Mouse (Mus musculus) midbrain, embryonic 13.5 days (tissue): Measurements from ENCODE around the gene Urgcp. TPM values are rescaled to one million over a fixed set of nuclear protein-coding genes. Genes with fewer than 3 reads are reported as not detected.

Experiments
- ATAC-seq: fragments of 200-750 bp; cut with Nextera tagmentation; 2 replicates; pipeline ENCODE4 v1.8.0; 2017; ENCODE audit warnings: mild to moderate bottlenecking, moderate TSS enrichment, moderate library complexity
- H3K27ac ChIP-seq: fragments of 300-500 bp; sonication (generic); 2 replicates; pipeline ENCODE4 v1.5.1; 2015; ENCODE audit warnings: inconsistent platforms, mild to moderate bottlenecking, moderate library complexity
- H3K27me3 ChIP-seq: fragments of 300-500 bp; sonication (generic); 2 replicates; pipeline ENCODE4 v1.6.1; 2015; ENCODE audit warnings: mild to moderate bottlenecking, inconsistent platforms
- H3K36me3 ChIP-seq: fragments of 300-500 bp; sonication (generic); 2 replicates; pipeline ENCODE4 v1.6.1; 2015; ENCODE audit warnings: mild to moderate bottlenecking, inconsistent platforms
- H3K4me1 ChIP-seq: fragments of 300-500 bp; sonication (generic); replicated peaks from 2 replicates; pipeline ENCODE4 v1.6.1; 2015; ENCODE audit warnings: inconsistent platforms
- H3K4me2 ChIP-seq: fragments of 300-500 bp; sonication (generic); replicated peaks from 2 replicates; pipeline ENCODE4 v1.6.1; 2015; ENCODE audit warnings: moderate library complexity, mild to moderate bottlenecking, inconsistent platforms
- H3K4me3 ChIP-seq: fragments of 300-500 bp; sonication (generic); replicated peaks from 2 replicates; pipeline ENCODE4 v1.5.1; 2015; ENCODE audit warnings: mild to moderate bottlenecking, inconsistent platforms
- H3K9ac ChIP-seq: fragments of 300-500 bp; sonication (generic); replicated peaks from 2 replicates; pipeline ENCODE4 v1.6.1; 2015; ENCODE audit warnings: mild to moderate bottlenecking, inconsistent platforms
- H3K9me3 ChIP-seq: fragments of 300-500 bp; sonication (generic); 2 replicates; pipeline ENCODE4 v1.6.1; 2016; ENCODE audit warnings: mild to moderate bottlenecking, inconsistent platforms
- WGBS: fragments of 180-500 bp; shearing (Covaris S2); methylation state at CpG from one replicate; pipeline ENCODE4 v1.1.7; 2015; 5-methylcytosine and 5-hydroxymethylcytosine counted together
- polyA plus RNA-seq: library from polyadenylated mRNA; unstranded; fragments of >200 nt; fragmentation: Nextera tagmentation; extraction: Ambion mirVana; gene quantifications from 2 replicates; pipeline ENCODE4 v1.2.1, GENCODE M21; 2015

Gene Urgcp
- polyA plus RNA-seq, 1 experiment from 2014 or later, result 26.5 TPM

GRCm38 (mm10) chr11:5734323-5734722 lies 27.9 kb downstream of the Urgcp start:
- H3K27me3 ChIP-seq, result no peaks in the 10 kb centered on the region
- no peak overlapping the region for H3K4me2 ChIP-seq
- no peaks in the 10 kb centered on the region for H3K9me3 ChIP-seq
- no peaks in the 10 kb centered on the region for H3K36me3 ChIP-seq
- H3K4me1 ChIP-seq, result peaks cover 10% of the 10 kb centered on the region; the same call in 1 of the 2 replicates
- H3K4me3 ChIP-seq, result no peak overlapping the region
- ATAC-seq, result no peak
- no peak overlapping the region for H3K27ac ChIP-seq
- no peak overlapping the region for H3K9ac ChIP-seq
- 92% methylated on average over 4 of the region's 4 CpGs for WGBS

- no peak for ATAC-seq
- H3K4me3 ChIP-seq, result no peak overlapping the region
- H3K4me2 ChIP-seq, result no peak overlapping the region
- H3K27me3 ChIP-seq, result no peaks in the 10 kb centered on the region
- peak overlapping the region; percentile 47; the same call in 1 of the 2 replicates for H3K27ac ChIP-seq
- no peaks in the 10 kb centered on the region for H3K9me3 ChIP-seq
- peaks cover 10% of the 10 kb centered on the region; the same call in 1 of the 2 replicates for H3K4me1 ChIP-seq
- peak overlapping the region; percentile 41 for H3K9ac ChIP-seq
- WGBS, result 64% methylated on average over 5 of the region's 5 CpGs
- no peaks in the 10 kb centered on the region for H3K36me3 ChIP-seq
Measured at GRCm38 (mm10) chr11:5732401-5732800, 29.8 kb downstream of the Urgcp start.

GRCm38 (mm10) chr11:5729582-5729981 lies 32.6 kb downstream of the Urgcp start:
- H3K27ac ChIP-seq, result no peak overlapping the region
- no peaks in the 10 kb centered on the region for H3K9me3 ChIP-seq
- H3K9ac ChIP-seq, result no peak overlapping the region
- H3K27me3 ChIP-seq, result no peaks in the 10 kb centered on the region
- H3K36me3 ChIP-seq, result peaks cover 5% of the 10 kb centered on the region; the same call in 1 of the 2 replicates
- H3K4me2 ChIP-seq, result no peak overlapping the region
- H3K4me3 ChIP-seq, result no peak overlapping the region
- peaks cover 10% of the 10 kb centered on the region; the same call in 1 of the 2 replicates for H3K4me1 ChIP-seq
- no peak for ATAC-seq
- WGBS, result 94% methylated on average over 9 of the region's 9 CpGs

DNA sequence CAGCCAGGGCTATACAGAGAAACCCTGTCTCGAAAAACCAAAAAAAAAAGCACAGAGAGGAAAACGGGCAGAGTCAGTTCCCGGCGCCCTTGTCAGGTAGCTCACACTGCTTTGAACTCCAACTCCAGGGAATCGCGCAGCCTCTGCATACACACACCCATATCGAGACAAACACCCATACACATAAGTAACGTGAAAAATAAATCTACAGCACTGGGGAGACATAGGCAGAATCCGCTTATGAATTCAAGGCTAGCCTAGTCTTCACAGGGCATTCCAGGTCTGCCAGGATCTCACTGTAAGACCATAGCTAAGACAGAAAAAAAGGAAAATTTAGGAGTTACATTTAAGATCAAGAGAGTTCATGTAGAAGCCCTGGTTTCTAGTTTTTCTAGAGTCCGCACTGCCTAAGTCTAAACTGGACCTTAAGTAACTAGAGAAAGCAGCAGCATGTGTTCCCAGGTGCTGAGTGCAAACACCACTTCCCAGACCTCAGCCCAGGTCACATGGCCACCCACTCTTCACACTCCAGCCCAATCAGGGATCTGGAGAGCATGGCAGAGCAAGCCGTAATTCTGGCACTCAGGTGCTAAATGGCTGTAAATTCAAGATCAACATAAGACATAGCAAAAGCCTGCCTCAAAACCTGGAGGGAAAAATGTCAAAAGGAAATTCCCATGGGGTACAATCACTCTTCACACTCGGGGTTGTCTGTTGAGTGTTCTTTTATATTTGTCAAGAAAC lies 43.4 kb downstream of the Urgcp start:
- H3K4me2 ChIP-seq, result no peak overlapping the region

DNA sequence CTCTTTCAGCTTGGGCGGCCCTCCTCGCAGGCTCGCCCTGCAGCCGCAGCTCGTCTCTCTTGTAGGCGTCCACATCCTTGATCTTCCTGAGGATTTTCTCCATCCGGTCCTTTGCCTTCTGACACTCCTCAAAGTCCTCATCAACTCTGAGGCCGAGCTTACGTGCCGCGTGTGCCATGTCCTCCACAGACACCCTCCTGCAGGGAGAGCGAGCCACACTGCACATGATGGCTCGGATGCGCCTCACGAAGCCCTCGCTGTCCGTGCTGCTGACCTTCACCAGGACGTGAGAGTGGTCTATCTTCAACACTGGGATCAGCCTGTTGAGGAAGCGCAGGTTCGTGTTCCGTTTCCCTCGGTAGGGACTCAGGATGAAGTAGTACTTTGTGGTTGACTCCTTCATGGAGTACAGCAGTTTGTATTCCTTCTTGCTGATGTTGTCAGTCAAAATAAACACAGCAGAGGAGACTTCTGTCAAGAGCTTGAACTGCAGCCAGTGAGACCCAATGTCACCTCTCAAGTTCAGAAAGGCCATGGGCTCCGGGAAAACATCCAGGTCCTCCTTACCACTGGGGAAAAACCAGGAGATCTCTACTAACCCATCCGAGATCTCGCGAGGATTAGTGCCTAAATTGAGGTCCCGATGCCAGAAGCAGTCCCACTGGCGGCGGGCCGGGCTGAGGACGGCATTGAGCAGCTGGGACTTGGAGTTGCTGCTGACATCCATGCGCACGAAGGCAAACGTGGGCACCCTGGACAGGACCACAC lies 45.1 kb downstream of the Urgcp start:
- 93% methylated on average over 34 of the region's 34 CpGs for WGBS
- Histone ChIP-seq H3K9me3 (no peaks in the 10 kb centered on the region), H3K27me3 (no peaks in the 10 kb centered on the region), H3K36me3 (peaks cover 50% of the 10 kb centered on the region), H3K9ac (no peak overlapping the region), H3K4me1 (no peaks in the 10 kb centered on the region), H3K4me2 (no peak overlapping the region), H3K27ac (no peak overlapping the region), H3K4me3 (no peak overlapping the region)
- no peak for ATAC-seq

More for the DNA sequence above, 43.4 kb downstream of the Urgcp start:
- WGBS, result 94% methylated on average over 12 of the region's 12 CpGs
- Histone ChIP-seq H3K27me3 (no peaks in the 10 kb centered on the region), H3K4me3 (no peak overlapping the region), H3K36me3 (peaks cover 51% of the 10 kb centered on the region), H3K27ac (no peak overlapping the region), H3K9me3 (no peaks in the 10 kb centered on the region), H3K4me1 (no peaks in the 10 kb centered on the region), H3K9ac (no peak overlapping the region)
- ATAC-seq, result no peak

GRCm38 (mm10) chr11:5716246-5716645 lies 45.9 kb downstream of the Urgcp start:
- H3K4me3 ChIP-seq, result no peak overlapping the region
- H3K9me3 ChIP-seq, result no peaks in the 10 kb centered on the region
- ATAC-seq, result no peak
- no peak overlapping the region for H3K9ac ChIP-seq
- H3K27me3 ChIP-seq, result no peaks in the 10 kb centered on the region
- H3K4me1 ChIP-seq, result no peaks in the 10 kb centered on the region
- 90% methylated on average over 11 of the region's 11 CpGs for WGBS
- H3K27ac ChIP-seq, result no peak overlapping the region
- H3K36me3 ChIP-seq, result peaks cover 48% of the 10 kb centered on the region
- H3K4me2 ChIP-seq, result no peak overlapping the region

DNA sequence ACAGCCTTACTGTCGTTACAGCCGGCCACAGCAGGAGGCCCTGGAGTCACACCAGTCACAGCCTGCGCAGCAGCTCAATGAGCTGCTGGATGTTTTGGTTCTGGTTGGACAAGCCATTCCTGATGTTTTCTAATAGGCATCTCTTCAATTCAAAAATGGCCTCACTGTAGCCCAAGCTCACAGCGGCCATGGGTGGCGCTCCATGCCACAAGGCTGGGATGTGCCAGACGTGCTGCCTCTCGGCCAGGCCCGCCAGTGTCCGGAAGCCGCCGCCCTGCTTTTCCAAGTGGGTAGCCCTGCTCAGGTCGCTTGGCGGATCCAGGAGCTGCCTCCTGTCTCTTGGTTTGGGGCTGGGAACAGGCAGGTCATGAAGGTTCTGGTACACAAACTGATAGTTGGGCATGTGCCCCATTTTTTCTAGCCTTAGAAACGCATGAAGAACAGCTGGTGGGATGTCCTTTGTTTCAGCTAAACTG lies 46.5 kb downstream of the Urgcp start, which contains the start of gene Mrps24:
Gene Mrps24, minus strand, starts transcription at position 51 of the 476 bp plus-strand sequence.
- no peaks in the 10 kb centered on the region for H3K4me1 ChIP-seq
- ATAC-seq, result no peak
- no peaks in the 10 kb centered on the region for H3K9me3 ChIP-seq
- H3K9ac ChIP-seq, result no peak within 1 kb of the TSS
- no peak within 1 kb of the TSS for H3K27ac ChIP-seq
- peaks cover 48% of the 10 kb centered on the region for H3K36me3 ChIP-seq
- H3K4me2 ChIP-seq, result no peak within 1 kb of the TSS
- WGBS, result 86% methylated on average over 14 of the region's 14 CpGs
- no peaks in the 10 kb centered on the region for H3K27me3 ChIP-seq
- H3K4me3 ChIP-seq, result no peak within 1 kb of the TSS

DNA sequence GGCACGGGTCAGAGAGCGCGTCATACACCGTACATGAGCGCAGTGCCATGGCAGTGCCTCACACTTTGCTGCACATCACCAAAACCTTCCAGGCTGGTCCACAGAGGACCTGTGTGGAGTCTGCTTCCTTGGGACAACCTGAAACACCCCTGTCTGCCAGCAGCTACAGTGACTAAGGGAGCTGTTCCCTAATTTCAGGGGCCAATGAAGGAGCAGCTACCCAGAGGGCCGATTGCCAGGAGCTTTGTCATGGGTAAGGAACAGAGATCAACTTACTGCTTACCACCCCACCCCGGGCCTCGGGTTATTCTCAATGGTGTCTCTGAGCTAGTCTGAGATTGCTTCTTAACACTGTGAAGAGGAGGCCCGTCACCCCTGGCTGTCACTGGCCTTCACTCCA lies 47.0 kb downstream of the Urgcp start:
- Histone ChIP-seq H3K9me3 (no peaks in the 10 kb centered on the region), H3K27ac (no peak overlapping the region), H3K4me3 (no peak overlapping the region), H3K4me2 (no peak overlapping the region), H3K36me3 (peaks cover 48% of the 10 kb centered on the region), H3K4me1 (no peaks in the 10 kb centered on the region), H3K27me3 (no peaks in the 10 kb centered on the region), H3K9ac (no peak overlapping the region)
- no peak for ATAC-seq
- 90% methylated on average over 9 of the region's 9 CpGs for WGBS

DNA sequence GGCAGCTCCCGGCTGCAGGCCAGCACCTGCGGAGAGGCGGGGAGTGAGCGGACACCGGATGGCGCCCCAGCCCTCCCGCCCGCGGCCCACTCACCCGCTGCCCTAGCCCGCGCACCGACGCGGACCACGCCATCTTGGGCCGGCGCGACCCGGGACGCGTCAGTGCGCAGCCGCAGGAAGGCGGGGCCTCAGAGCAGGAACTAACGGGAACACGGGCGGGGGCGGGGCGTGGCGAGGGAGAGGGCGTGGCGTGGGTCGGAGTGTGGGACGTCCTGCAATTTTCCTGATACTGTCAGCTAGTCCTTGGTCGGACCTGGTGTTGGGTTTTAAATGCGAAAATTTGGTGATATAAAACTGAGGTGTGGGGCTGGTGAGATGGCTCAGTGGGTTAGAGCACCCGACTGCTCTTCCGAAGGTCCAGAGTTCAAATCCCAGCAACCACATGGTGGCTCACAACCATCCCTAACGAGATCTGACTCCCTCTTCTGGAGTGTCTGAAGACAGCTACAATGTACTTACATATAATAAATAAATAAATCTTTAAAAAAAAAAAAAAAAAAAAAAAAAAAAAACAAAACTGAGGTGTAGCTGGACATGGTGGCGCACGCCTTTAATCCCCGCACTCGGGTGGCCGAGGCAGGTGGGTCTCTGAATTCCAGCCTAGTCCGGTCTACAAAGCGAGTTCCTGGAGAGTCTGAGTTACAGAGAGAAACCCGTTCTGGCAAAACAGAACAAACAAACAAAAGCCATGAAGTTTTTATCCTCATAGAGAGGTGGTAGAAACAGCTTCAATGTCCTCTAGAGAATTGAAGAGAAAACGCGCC lies 54.4 kb downstream of the Urgcp start:
- Histone ChIP-seq H3K27ac (peak overlapping the region; percentile 74), H3K27me3 (no peaks in the 10 kb centered on the region), H3K4me1 (peaks cover 15% of the 10 kb centered on the region), H3K36me3 (peaks cover 23% of the 10 kb centered on the region), H3K4me3 (peak overlapping the region; percentile 94), H3K9ac (peak overlapping the region; percentile 93), H3K9me3 (no peaks in the 10 kb centered on the region), H3K4me2 (peak overlapping the region; percentile 70)
- peak; percentile 97 for ATAC-seq
- 19% methylated on average over 48 of the region's 50 CpGs for WGBS

DNA sequence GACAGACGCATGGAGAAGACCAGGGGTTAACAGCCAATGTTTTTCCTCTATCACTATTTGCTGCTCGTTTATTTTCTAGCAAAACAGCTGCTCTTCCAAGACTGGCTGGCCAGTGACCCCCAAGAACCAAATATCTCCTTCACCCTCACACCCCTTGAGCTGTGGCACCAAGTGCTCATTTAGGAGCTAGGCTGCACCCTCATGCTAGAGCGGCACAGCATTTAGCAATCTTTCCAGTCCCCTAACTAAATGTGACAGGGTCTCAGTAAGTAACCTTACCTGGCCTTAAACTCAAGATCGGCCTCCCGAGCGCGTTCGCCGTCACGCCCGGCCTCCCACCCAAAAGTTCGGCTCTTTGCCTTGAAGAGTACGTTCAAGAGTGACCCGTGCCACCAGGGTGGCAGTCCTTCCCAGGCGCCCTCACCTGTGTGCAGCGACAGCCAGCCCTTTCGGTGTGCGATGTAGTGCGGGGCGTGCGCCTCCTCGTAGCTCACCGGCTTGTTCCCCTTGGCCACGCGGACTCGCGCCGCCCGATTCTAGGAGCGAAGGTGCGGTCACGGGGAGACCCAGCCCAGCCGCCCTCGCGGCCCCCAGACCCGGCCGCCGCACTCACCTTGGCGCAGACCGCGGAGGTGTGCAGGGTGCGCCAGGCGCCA lies 55.2 kb downstream of the Urgcp start:
- Histone ChIP-seq H3K27me3 (no peaks in the 10 kb centered on the region), H3K36me3 (peaks cover 25% of the 10 kb centered on the region), H3K9me3 (no peaks in the 10 kb centered on the region), H3K4me3 (peak overlapping the region; percentile 94), H3K4me2 (peak overlapping the region; percentile 70), H3K27ac (peak overlapping the region; percentile 74), H3K9ac (peak overlapping the region; percentile 93), H3K4me1 (peaks cover 15% of the 10 kb centered on the region)
- ATAC-seq, result peak; percentile 34; the same call in 1 of the 2 replicates
- under 1% methylated on average over 43 of the region's 43 CpGs for WGBS

GRCm38 (mm10) chr11:5705972-5706371 lies 56.2 kb downstream of the Urgcp start:
- no peak for ATAC-seq

More at GRCm38 (mm10) chr11:5705972-5706371, 56.2 kb downstream of the Urgcp start:
- H3K9me3 ChIP-seq, result no peaks in the 10 kb centered on the region
- whole genome bisulfite sequencing, result 96% methylated on average over 9 of the region's 9 CpGs
- H3K4me1 ChIP-seq, result peaks cover 15% of the 10 kb centered on the region
- no peak overlapping the region for H3K9ac ChIP-seq
- no peak overlapping the region for H3K27ac ChIP-seq
- H3K27me3 ChIP-seq, result no peaks in the 10 kb centered on the region
- peak overlapping the region; percentile 94 for H3K4me3 ChIP-seq
- peaks cover 25% of the 10 kb centered on the region for H3K36me3 ChIP-seq
- peak overlapping the region; percentile 70 for H3K4me2 ChIP-seq
